Mouse (Mus musculus) hindbrain, postnatal 0 days (tissue): ENCODE measurements around the gene 4930455H04Rik. TPM values are rescaled to one million over a fixed set of nuclear protein-coding genes. Genes with fewer than 3 reads are reported as not detected.

Experiments
- ATAC-seq: fragments of 200-750 bp; cut with Nextera tagmentation; 2 replicates; pipeline ENCODE4 v1.8.0; 2017; ENCODE audit warnings: mild to moderate bottlenecking, moderate TSS enrichment, moderate library complexity
- DNase-seq: peaks from one replicate; pipeline ENCODE4 v3.0.0-alpha.2; 2015; ENCODE audit warnings: low spot score
- H3K27ac ChIP-seq: fragments of 300-500 bp; sonication (generic); 2 replicates; pipeline ENCODE4 v1.5.1; 2014; ENCODE audit warnings: mild to moderate bottlenecking
- H3K27me3 ChIP-seq: fragments of 300-500 bp; sonication (generic); 2 replicates; pipeline ENCODE4 v1.6.1; 2014; ENCODE audit warnings: low read length, mixed read lengths; ENCODE audit not compliant: insufficient read depth
- H3K36me3 ChIP-seq: fragments of 300-500 bp; sonication (generic); 2 replicates; pipeline ENCODE4 v1.6.1; 2014; ENCODE audit warnings: low read length, mixed read lengths; ENCODE audit not compliant: insufficient read depth
- H3K4me1 ChIP-seq: fragments of 300-500 bp; sonication (generic); 2 replicates; pipeline ENCODE4 v1.6.1; 2014; ENCODE audit warnings: antibody characterized with exemption, low read length, mixed read lengths; ENCODE audit not compliant: insufficient read depth
- H3K4me2 ChIP-seq: fragments of 300-500 bp; sonication (generic); 2 replicates; pipeline ENCODE4 v1.6.1; 2014; ENCODE audit warnings: low read depth, mild to moderate bottlenecking, low read length, moderate library complexity, mixed read lengths
- H3K4me3 ChIP-seq: fragments of 300-500 bp; sonication (generic); 2 replicates; pipeline ENCODE4 v1.5.1; 2014; ENCODE audit warnings: low read length
- H3K9ac ChIP-seq: fragments of 300-500 bp; sonication (generic); replicated peaks from 2 replicates; pipeline ENCODE4 v1.6.1; 2014; ENCODE audit warnings: mild to moderate bottlenecking, low read length, moderate library complexity, mixed read lengths
- H3K9me3 ChIP-seq: fragments of 300-500 bp; sonication (generic); 2 replicates; pipeline ENCODE4 v1.6.1; 2016; ENCODE audit warnings: low read length, mixed read lengths
- CTCF ChIP-seq: IDR thresholded peaks from 2 replicates; pipeline ENCODE4 v1.5.1; 2016; ENCODE audit warnings: antibody characterized with exemption, control low read depth, low read depth
- WGBS: fragments of 180-500 bp; shearing (Covaris S2); extraction: QIAGEN DNeasy Blood & Tissue Kit; methylation state at CpG from one replicate; pipeline ENCODE4 v1.1.7; 2014; 5-methylcytosine and 5-hydroxymethylcytosine counted together
- polyA plus RNA-seq: library from polyadenylated mRNA; unstranded; fragments of >200 nt; fragmentation: Nextera tagmentation; extraction: Ambion mirVana; gene quantifications from 2 replicates; pipeline ENCODE4 v1.2.1, GENCODE M21; 2015
- total RNA-seq: library from RNA; depleted of rRNA; stranded (reverse); fragments of >200 nt; gene quantifications from 2 replicates; pipeline ENCODE4 v1.2.3, GENCODE M21; 2014

4930455H04Rik gene
- total and polyA plus RNA-seq, 2 experiments from 2014 or later: not detected

- DNase-seq (peak; percentile 15), ATAC-seq (0 out of 2 replicates have a peak, but pooled peaks have one; percentile 43)
- 21% methylated on average over 9 of the region's 9 CpGs for WGBS
- Histone ChIP-seq H3K4me1 (peaks cover 9% of the 10 kb centered on the region; the same call in 1 of the 2 replicates), H3K4me3 (no peak overlapping the region), H3K36me3 (no peaks in the 10 kb centered on the region), H3K4me2 (no peak overlapping the region), H3K27ac (no peak overlapping the region), H3K9me3 (no peaks in the 10 kb centered on the region), H3K27me3 (no peaks in the 10 kb centered on the region), H3K9ac (no peak overlapping the region)
- TF ChIP-seq CTCF: no peak
Measured at GRCm38 (mm10) chr3:117001686-117002485, 33.8 kb downstream of the 4930455H04Rik start.

GRCm38 (mm10) chr3:117003379-117003778, 35.3 kb downstream of the 4930455H04Rik start:
- ATAC-seq (no peak), DNase-seq (no peak)
- Histone ChIP-seq H3K27me3 (no peaks in the 10 kb centered on the region), H3K36me3 (no peaks in the 10 kb centered on the region), H3K4me3 (no peak overlapping the region), H3K4me1 (peaks cover 13% of the 10 kb centered on the region; the same call in 1 of the 2 replicates), H3K4me2 (no peak overlapping the region), H3K27ac (no peak overlapping the region), H3K9ac (no peak overlapping the region), H3K9me3 (no peaks in the 10 kb centered on the region)
- no peak for TF ChIP-seq CTCF
- 69% methylated on average over 6 of the region's 6 CpGs for WGBS

- Histone ChIP-seq H3K4me3 (no peak overlapping the region), H3K27me3 (no peaks in the 10 kb centered on the region), H3K36me3 (no peaks in the 10 kb centered on the region), H3K9ac (no peak overlapping the region), H3K4me1 (peaks cover 10% of the 10 kb centered on the region; the same call in 1 of the 2 replicates), H3K9me3 (no peaks in the 10 kb centered on the region), H3K4me2 (no peak overlapping the region), H3K27ac (no peak overlapping the region)
- TF ChIP-seq CTCF: no peak
- WGBS: 73% methylated on average over 3 of the region's 3 CpGs
- DNase-seq (no peak), ATAC-seq (no peak)
Measured at GRCm38 (mm10) chr3:117006636-117007035, 38.6 kb downstream of the 4930455H04Rik start.

- 43% methylated on average over 6 of the region's 6 CpGs for WGBS
- H3K9ac ChIP-seq: no peak overlapping the region
- ATAC-seq: no peak
- H3K4me3 ChIP-seq: no peak overlapping the region
- H3K27ac ChIP-seq: no peak overlapping the region
- H3K4me1 ChIP-seq: peaks cover 4% of the 10 kb centered on the region; the same call in 1 of the 2 replicates
- H3K9me3 ChIP-seq: no peaks in the 10 kb centered on the region
- H3K4me2 ChIP-seq: no peak overlapping the region
- no peaks in the 10 kb centered on the region for H3K27me3 ChIP-seq
- TF ChIP-seq CTCF: no peak
- peak; percentile 55 for DNase-seq
- no peaks in the 10 kb centered on the region for H3K36me3 ChIP-seq
Measured at GRCm38 (mm10) chr3:117007340-117007739, 39.3 kb downstream of the 4930455H04Rik start.

- peak; percentile 32 for DNase-seq
- no peak overlapping the region for H3K4me2 ChIP-seq
- no peak overlapping the region for H3K9ac ChIP-seq
- H3K36me3 ChIP-seq: no peaks in the 10 kb centered on the region
- no peak for ATAC-seq
- WGBS: 66% methylated on average over 6 of the region's 6 CpGs
- H3K27ac ChIP-seq: no peak overlapping the region
- TF ChIP-seq CTCF: no peak
- peaks cover 4% of the 10 kb centered on the region; the same call in 1 of the 2 replicates for H3K4me1 ChIP-seq
- H3K4me3 ChIP-seq: no peak overlapping the region
- 0 out of 2 replicates have a peak, but pooled peaks cover 3% of the 10 kb centered on the region for H3K9me3 ChIP-seq
- no peaks in the 10 kb centered on the region for H3K27me3 ChIP-seq
Measured at GRCm38 (mm10) chr3:117010182-117010581, 42.1 kb downstream of the 4930455H04Rik start.

GRCm38 (mm10) chr3:117020319-117020718, 52.3 kb downstream of the 4930455H04Rik start:
- no peak for DNase-seq
- WGBS: 96% methylated on average over 3 of the region's 3 CpGs
- H3K9ac ChIP-seq: no peak overlapping the region
- H3K9me3 ChIP-seq: no peaks in the 10 kb centered on the region
- H3K27ac ChIP-seq: no peak overlapping the region
- no peak for ATAC-seq
- H3K27me3 ChIP-seq: no peaks in the 10 kb centered on the region
- no peak overlapping the region for H3K4me3 ChIP-seq
- H3K36me3 ChIP-seq: no peaks in the 10 kb centered on the region
- H3K4me2 ChIP-seq: no peak overlapping the region
- no peaks in the 10 kb centered on the region for H3K4me1 ChIP-seq
- TF ChIP-seq CTCF: no peak

- no peak overlapping the region for H3K9ac ChIP-seq
- no peaks in the 10 kb centered on the region for H3K4me1 ChIP-seq
- H3K27ac ChIP-seq: no peak overlapping the region
- H3K4me2 ChIP-seq: no peak overlapping the region
- H3K27me3 ChIP-seq: no peaks in the 10 kb centered on the region
- 35% methylated on average over 7 of the region's 7 CpGs for WGBS
- no peaks in the 10 kb centered on the region for H3K36me3 ChIP-seq
- DNase-seq (peak; percentile 6), ATAC-seq (no peak)
- no peak for TF ChIP-seq CTCF
- H3K4me3 ChIP-seq: no peak overlapping the region
- H3K9me3 ChIP-seq: no peaks in the 10 kb centered on the region
Measured at GRCm38 (mm10) chr3:117021907-117022306, 53.8 kb downstream of the 4930455H04Rik start.
